Mouse (Mus musculus): ENCODE measurements around the gene Epha6. TPM values are rescaled to one million over a fixed set of nuclear protein-coding genes. Genes with fewer than 3 reads are reported as not detected.

Epha6 gene
- total RNA-seq, 2 experiments from 2014 or later, result 61.2 to 67.0 TPM

- no peak for DNase-seq (ENCODE audit: low spot score in 2 of 2)
Observed at GRCm38 (mm10) chr16:59685135-59685534, 920.2 kb downstream of the Epha6 start.

DNA sequence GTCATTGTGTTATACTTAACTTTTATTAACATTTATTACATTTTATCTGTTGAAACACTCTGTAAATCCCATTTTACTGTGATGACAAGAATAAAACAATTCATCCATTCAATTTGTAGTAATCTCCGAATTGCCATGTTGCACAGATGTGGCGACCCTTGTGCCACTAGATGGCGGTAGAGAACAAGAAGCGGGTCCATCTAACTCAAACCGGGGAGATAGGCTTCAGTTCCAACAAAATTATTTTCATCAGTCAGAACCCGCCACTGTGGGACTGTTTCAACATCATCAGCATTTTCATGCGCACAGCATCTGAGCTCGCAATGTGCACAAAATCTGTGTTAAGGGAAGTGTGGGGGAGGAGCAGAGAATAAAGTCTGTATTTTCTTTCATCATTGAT, 921.9 kb downstream of the Epha6 start:
- DNase-seq (ENCODE audit: low spot score in 2 of 2), result peak; percentile 73 to 83

- no peak for DNase-seq (ENCODE audit: low spot score in 2 of 2)
Observed at GRCm38 (mm10) chr16:59682216-59682891, 923.0 kb downstream of the Epha6 start.

DNA sequence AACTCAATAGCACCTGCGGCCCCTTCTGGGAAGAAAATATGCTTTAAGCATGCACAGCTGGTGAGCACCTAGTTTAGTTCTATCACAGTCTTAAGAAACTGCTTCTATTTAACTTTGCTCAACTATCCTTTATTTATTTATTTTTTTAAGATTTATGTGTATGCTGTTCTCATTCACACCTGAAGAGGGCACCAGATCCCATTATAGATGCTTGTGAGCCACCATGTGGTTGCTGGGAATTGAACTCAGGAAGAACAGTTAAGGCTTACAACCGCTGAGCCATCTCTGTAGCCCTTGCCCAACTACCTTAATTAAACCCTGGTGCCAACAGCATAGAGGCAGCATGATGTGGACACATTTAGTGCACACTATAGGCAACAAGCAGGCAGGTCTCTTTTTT, 938.4 kb downstream of the Epha6 start:
- no peak for DNase-seq (ENCODE audit: low spot score in 2 of 2)

DNA sequence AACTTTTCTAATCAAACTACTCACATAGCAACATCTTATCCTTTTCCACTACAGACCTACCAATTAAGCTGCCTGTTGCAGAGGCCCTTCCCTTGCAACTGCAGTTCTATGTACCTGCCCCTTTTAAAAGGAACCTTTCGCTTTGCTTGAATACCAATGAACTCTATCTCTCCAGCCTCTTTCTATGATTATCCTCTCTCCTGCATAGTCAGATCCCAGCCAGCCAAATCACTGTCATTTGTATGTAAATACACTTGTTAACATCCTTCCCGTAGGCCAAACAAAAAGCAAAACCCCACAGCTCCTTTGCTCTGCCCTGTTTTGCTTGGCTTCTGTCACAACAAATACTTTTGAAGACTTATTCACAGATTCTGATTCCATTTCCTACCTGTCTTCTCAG, 961.6 kb downstream of the Epha6 start:
- no peak for DNase-seq (ENCODE audit: low spot score in 2 of 2)

DNA sequence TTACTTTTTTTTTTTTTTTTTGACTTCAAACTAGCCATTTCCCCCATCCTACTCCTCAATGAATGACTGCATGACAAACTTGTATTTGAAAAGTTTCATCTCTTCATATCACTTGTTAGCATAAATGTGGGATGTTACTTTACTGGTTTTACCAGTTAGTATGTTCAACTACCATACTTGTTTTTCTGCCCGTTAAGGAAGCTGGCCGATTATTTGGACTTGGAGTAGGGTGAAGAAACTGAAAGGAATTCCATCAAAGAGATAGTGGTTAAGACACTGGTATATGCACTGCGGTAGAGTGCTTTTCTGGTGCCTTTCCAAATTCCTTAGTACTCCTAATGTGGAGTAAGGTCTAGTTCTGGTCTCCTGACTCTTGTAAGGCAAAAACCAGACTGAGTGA, 965.3 kb downstream of the Epha6 start:
- DNase-seq (ENCODE audit: low spot score in 2 of 2), result no peak

DNA sequence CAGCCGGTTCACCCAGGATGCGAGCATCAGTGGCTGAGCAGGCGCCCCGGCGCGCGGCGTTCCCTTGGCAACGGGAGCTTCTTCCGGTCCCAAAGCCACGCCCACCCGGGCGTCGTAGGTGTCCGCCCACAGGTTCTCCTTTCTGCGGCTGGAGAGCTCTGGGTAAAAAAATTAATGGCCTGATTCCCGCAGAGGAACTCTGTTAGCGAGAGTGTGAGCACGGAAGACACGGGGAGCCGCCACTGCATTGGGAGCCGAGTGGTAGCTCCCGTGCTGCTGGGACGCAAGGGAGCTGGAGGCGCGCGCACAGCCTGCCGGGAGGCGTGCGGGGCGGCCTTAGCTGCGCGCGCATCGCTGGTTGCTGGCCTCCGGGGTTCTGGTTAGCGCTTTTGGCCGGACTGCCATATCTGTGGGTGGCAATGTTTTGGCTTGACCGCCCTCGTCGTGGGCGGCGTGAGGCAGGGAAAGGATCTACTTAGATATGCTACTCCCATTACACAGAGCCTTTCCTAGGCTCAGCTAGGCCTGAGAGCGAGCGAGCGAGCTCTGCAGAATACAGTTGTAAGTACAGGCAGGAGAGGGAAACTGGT, 966.1 kb downstream of the Epha6 start, which contains the start of gene Arl6:
Arl6 (minus strand) TSS at position 290 of the 590 bp plus-strand sequence.
- DNase-seq (ENCODE audit: low spot score in 2 of 2), result peak; percentile 91 to 95

DNA sequence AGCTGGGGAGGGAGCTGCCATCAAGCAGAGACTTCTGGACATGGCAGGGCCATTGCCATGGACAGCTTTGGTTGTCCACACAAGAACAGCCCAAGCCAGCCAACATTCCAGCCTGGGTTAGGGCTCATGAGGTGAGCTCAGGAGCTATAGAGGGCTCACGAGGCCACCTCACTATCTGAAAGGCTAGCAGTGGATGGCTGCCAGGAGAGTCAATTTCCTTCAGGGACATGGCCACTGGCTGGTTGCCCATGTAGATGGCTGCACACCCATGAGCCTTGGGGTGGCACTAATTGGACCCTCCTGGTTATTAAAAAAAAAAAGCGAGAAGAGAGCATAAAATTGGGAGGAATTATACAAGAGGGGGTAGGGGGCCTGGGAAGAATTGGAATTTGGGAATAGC, 970.7 kb downstream of the Epha6 start:
- no peak for DNase-seq (ENCODE audit: low spot score in 2 of 2)

GRCm38 (mm10) chr16:59621554-59621953, 983.8 kb downstream of the Epha6 start:
- no peak for DNase-seq (ENCODE audit: low spot score in 2 of 2)

DNA sequence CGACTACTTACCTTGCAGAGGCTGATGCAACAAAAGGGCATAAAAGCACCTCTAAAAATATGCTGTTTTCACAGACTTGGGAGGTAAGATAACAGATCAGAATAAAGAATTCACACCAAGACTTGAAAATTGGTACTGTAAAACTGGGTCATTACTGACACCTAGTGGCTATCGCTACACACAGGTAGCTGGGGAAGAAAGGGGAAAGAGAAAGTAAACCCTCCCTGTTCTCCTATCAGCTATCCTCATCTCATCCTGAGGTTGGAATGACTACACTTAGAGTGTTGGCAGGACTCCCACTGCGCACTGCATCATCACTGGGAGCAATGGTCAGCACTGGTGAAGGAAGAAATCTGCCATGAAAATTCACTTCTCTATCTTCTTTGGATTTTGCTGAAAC, 988.2 kb downstream of the Epha6 start:
- DNase-seq (ENCODE audit: low spot score in 2 of 2), result peak in 1 of 2 experiments; percentile 50

- no peak for DNase-seq (ENCODE audit: low spot score in 2 of 2)
Observed at GRCm38 (mm10) chr16:59615675-59616074, 989.7 kb downstream of the Epha6 start.

GRCm38 (mm10) chr16:59610750-59611149, 994.6 kb downstream of the Epha6 start:
- DNase-seq (ENCODE audit: low spot score in 2 of 2), result no peak

DNA sequence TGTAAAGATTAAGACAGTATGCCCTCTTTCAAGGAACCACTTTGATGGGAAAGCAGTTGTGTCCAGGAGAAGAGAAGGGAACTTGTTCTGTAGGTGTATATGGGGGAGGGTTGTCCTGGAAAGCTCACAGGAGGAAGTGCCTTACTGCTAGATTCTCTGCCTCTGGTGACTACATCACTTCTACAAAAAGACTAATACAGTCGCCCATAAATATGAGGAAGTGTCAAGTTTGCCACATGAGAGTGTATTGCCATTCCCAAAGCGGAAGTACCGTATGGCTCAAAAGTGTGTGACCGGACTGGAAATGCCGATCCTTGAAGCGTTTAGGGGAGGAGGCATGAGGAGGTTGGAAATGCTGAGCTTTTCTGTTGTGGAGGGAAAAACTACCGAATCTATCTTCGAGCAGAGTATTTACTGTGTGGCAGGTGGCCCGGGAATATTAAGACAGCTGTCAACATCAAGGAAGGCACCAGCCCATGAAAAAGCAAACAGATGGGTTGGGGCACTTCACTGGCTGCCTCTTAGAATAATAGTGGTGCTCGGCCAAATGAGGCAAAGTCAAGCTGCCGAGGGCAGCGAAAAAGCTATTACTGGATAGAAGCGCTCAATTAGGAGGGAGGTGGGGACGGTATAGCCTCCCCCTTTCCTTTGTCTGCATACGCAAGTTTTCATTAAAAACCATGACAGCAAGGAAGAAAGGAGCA, 1001.1 kb downstream of the Epha6 start:
- DNase-seq (ENCODE audit: low spot score in 2 of 2), result no peak

Small RNAs within 50 kb of the gene (microRNA-seq; reads per million reads assigned to microRNA genes)
- 0 reads per million in 2 experiments for gene Gm24755

Measured in left cerebral cortex, adult 18-20 months (tissue).